Mouse (Mus musculus): ENCODE measurements around the gene Twnk. TPM values are rescaled to one million over a fixed set of nuclear protein-coding genes. Genes with fewer than 3 reads are reported as not detected.

Gene Twnk
- polyA plus RNA-seq, 1 experiment from 2014 or later: 7.5 TPM

- DNase-seq (ENCODE audit: low spot score) (no peak), ATAC-seq (no peak)
- no peaks in the 10 kb centered on the region for H3K4me1 ChIP-seq (ENCODE audit: insufficient read depth, low read depth, low read length)
- H3K4me3 ChIP-seq (ENCODE audit: low read depth, low read length): no peak overlapping the region
- H3K9ac ChIP-seq (replicated peaks; ENCODE audit: low read depth): no peak overlapping the region
- no peaks in the 10 kb centered on the region for H3K27me3 ChIP-seq (replicated peaks; ENCODE audit: insufficient read depth, low read length)
- TF ChIP-seq CTCF (IDR thresholded peaks at IDR 0.05) (no peak), EP300 (IDR thresholded peaks at IDR 0.05) (no peak)
- no peaks in the 10 kb centered on the region for H3K9me3 ChIP-seq (ENCODE audit: low read length)
- WGBS: 76% methylated on average over 11 of the region's 11 CpGs
- no peak overlapping the region for H3K27ac ChIP-seq (ENCODE audit: low read length)
- H3K4me2 ChIP-seq (replicated peaks; ENCODE audit: low read depth, low read length): no peak overlapping the region
- no peaks in the 10 kb centered on the region for H3K36me3 ChIP-seq (ENCODE audit: insufficient read depth, low read length)
Observed at GRCm38 (mm10) chr19:44997786-44998185, 7.7 kb upstream of the Twnk start.

DNA sequence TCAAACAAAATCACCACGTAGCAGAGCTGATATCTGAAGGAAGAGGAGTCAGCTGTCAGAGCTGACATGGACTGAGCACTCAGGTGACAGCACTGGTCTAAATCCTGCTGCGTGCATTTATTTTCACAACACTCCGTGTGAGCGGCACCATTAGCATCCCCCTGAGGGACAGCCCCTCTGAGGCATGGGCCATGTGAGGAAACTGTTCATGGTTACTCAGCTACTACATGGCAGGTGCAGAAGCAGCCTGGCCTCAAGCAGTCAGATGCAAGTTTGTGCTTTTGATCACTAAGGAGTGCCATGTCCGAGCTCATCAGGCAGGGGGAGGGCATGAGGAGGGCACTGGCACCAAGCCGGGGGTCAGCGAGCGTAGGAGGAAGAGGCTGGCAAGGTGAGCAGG is 5.8 kb upstream of the Twnk start:
- Histone ChIP-seq H3K4me2 (replicated peaks; ENCODE audit: low read depth, low read length) (no peak overlapping the region), H3K27me3 (replicated peaks; ENCODE audit: insufficient read depth, low read length) (no peaks in the 10 kb centered on the region), H3K4me3 (ENCODE audit: low read depth, low read length) (no peak overlapping the region), H3K36me3 (ENCODE audit: insufficient read depth, low read length) (no peaks in the 10 kb centered on the region), H3K4me1 (ENCODE audit: insufficient read depth, low read depth, low read length) (no peaks in the 10 kb centered on the region), H3K9ac (replicated peaks; ENCODE audit: low read depth) (no peak overlapping the region), H3K9me3 (ENCODE audit: low read length) (no peaks in the 10 kb centered on the region), H3K27ac (ENCODE audit: low read length) (no peak overlapping the region)
- ATAC-seq (no peak), DNase-seq (ENCODE audit: low spot score) (no peak)
- WGBS: 78% methylated on average over 8 of the region's 8 CpGs
- TF ChIP-seq CTCF (IDR thresholded peaks at IDR 0.05) (no peak), EP300 (IDR thresholded peaks at IDR 0.05) (no peak)

GRCm38 (mm10) chr19:45002301-45002700 is 3.2 kb upstream of the Twnk start:
- Histone ChIP-seq H3K27ac (ENCODE audit: low read length) (no peak overlapping the region), H3K4me1 (ENCODE audit: insufficient read depth, low read depth, low read length) (peaks cover 11% of the 10 kb centered on the region), H3K4me2 (replicated peaks; ENCODE audit: low read depth, low read length) (no peak overlapping the region), H3K9ac (replicated peaks; ENCODE audit: low read depth) (no peak overlapping the region), H3K36me3 (ENCODE audit: insufficient read depth, low read length) (no peaks in the 10 kb centered on the region), H3K4me3 (ENCODE audit: low read depth, low read length) (no peak overlapping the region), H3K9me3 (ENCODE audit: low read length) (no peaks in the 10 kb centered on the region), H3K27me3 (replicated peaks; ENCODE audit: insufficient read depth, low read length) (no peaks in the 10 kb centered on the region)
- 67% methylated on average over 3 of the region's 3 CpGs for WGBS
- TF ChIP-seq CTCF (IDR thresholded peaks at IDR 0.05) (peak; percentile 46), EP300 (IDR thresholded peaks at IDR 0.05) (no peak)
- DNase-seq (ENCODE audit: low spot score) (no peak), ATAC-seq (no peak)

DNA sequence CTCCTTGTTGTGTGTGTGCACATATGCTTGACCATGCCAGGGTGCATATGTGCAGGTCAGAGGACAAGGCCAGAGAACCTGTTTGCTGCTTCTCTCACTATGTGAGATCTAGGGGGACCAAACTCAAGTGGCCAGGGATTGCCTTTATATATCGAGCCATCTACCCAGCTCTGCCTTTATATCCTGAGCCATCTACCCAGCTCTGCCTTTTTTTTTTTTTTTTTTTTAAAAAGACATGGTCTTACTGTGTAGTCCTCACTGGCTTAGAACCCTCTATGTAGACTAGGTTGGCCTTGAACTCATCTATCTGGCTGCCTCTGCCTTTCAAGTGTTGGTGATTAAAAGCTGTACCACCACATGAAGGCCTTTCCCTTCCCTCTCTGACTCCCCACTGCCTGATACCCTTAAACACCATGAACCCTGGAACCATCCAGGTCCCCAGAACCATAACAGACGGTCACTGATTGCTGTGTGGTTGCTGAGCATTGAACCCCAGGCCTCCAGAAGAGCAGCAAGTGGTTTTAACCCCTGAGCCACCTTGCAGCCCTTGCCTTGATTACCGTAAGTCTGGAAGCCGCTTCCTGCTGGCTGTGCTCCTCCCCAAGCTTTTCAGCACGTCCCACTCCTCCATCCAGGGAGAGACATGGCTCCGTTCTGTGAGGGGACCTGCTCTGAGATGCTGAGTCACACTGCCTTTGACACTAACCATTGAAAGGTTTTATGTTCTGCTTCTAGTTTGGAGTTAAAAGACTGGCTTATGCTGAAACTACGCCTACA is 1.5 kb upstream of the Twnk start:
- WGBS: 89% methylated on average over 7 of the region's 7 CpGs
- no peak overlapping the region for H3K4me3 ChIP-seq (ENCODE audit: low read depth, low read length)
- no peak overlapping the region for H3K4me2 ChIP-seq (replicated peaks; ENCODE audit: low read depth, low read length)

DNA sequence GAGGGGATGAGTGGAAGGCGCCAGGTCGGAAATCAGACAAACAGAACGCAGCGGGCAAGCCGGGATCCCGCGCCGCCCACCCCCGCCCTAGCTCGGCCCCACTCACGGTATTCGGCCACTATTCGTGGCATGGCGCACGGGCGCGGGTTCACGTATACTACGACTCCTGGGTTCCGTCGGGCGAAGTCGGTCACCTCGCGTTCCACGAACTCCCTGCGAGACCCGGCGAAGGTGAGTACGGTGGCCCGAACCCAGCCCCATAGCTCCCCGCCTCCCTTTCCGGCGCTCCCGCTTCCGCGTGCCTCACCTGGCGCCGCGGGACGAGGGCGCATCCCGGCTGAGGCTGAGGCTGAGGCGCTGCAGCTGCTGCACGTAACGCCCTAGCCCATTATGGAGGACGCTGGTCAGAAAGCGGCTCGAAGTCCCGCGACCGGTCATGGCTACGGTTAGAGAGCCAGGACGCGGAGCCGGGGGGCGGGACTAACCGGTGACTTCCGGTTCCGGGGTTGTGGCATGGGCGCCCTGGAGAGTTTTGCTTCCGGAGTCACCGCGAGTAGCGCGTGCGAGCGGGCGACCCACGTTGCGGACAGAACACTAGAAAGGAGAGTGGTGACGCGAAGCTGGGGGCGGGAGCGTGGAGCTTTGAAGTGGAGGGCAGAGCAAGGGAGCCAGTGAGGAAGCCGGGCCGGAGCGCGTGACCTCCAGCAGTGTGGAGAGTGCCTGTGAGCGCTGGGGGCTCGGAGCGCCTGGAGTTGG is 672 bp downstream of the Twnk start, which contains the start of gene Mrpl43:
Mrpl43 (minus strand) TSS at position 486 of the 756 bp plus-strand sequence.
- no peaks in the 10 kb centered on the region; the same call in 1 of the 2 replicates for H3K36me3 ChIP-seq (ENCODE audit: insufficient read depth, low read length)
- peak within 1 kb of the TSS; percentile 82 for H3K9ac ChIP-seq (replicated peaks; ENCODE audit: low read depth)
- peaks cover 14% of the 10 kb centered on the region for H3K4me1 ChIP-seq (ENCODE audit: insufficient read depth, low read depth, low read length)
- under 1% methylated on average over 79 of the region's 82 CpGs for WGBS
- H3K4me3 ChIP-seq (ENCODE audit: low read depth, low read length): peak within 1 kb of the TSS; percentile 96
- peak within 1 kb of the TSS; percentile 85 for H3K27ac ChIP-seq (ENCODE audit: low read length)
- peak; percentile 98 for ATAC-seq
- peak; percentile 98 for DNase-seq (ENCODE audit: low spot score)
- H3K9me3 ChIP-seq (ENCODE audit: low read length): no peaks in the 10 kb centered on the region
- H3K27me3 ChIP-seq (replicated peaks; ENCODE audit: insufficient read depth, low read length): no peaks in the 10 kb centered on the region
- TF ChIP-seq CTCF (IDR thresholded peaks at IDR 0.05) (no peak), EP300 (IDR thresholded peaks at IDR 0.05) (no peak)
- peak within 1 kb of the TSS; percentile 90 for H3K4me2 ChIP-seq (replicated peaks; ENCODE audit: low read depth, low read length)

More for the DNA sequence above, 1.5 kb upstream of the Twnk start:
- Histone ChIP-seq H3K27me3 (replicated peaks; ENCODE audit: insufficient read depth, low read length) (no peaks in the 10 kb centered on the region), H3K9ac (replicated peaks; ENCODE audit: low read depth) (no peak overlapping the region), H3K4me1 (ENCODE audit: insufficient read depth, low read depth, low read length) (peaks cover 14% of the 10 kb centered on the region), H3K27ac (ENCODE audit: low read length) (no peak overlapping the region), H3K9me3 (ENCODE audit: low read length) (no peaks in the 10 kb centered on the region), H3K36me3 (ENCODE audit: insufficient read depth, low read length) (no peaks in the 10 kb centered on the region)
- TF ChIP-seq EP300 (IDR thresholded peaks at IDR 0.05) (no peak), CTCF (IDR thresholded peaks at IDR 0.05) (no peak)
- DNase-seq (ENCODE audit: low spot score) (no peak), ATAC-seq (no peak)

DNA sequence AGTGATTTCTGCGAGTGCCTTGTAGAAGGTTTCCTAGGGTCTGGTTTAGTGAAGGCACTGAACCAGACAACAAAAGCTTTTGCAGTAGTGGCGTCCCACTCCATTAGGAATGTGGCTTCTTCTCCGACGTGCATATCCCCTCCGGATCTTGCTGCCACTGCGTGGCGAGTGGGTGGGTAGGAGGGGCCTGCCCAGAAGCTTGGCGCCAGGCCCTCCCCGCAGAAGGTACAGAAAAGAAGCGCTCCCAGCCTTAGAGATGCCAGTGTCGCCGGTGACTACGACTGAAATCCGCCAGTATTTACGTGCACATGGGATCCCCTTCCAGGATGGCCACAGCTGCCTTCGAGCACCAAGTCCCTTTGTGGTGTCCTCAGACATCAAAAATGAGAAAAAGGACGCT is 1.6 kb downstream of the Twnk start:
- DNase-seq (ENCODE audit: low spot score) (no peak), ATAC-seq (no peak)
- no peaks in the 10 kb centered on the region; the same call in 1 of the 2 replicates for H3K36me3 ChIP-seq (ENCODE audit: insufficient read depth, low read length)
- TF ChIP-seq CTCF (IDR thresholded peaks at IDR 0.05) (no peak), EP300 (IDR thresholded peaks at IDR 0.05) (no peak)
- H3K9ac ChIP-seq (replicated peaks; ENCODE audit: low read depth): peak overlapping the region; percentile 36
- H3K9me3 ChIP-seq (ENCODE audit: low read length): no peaks in the 10 kb centered on the region
- WGBS: 25% methylated on average over 17 of the region's 17 CpGs
- H3K4me3 ChIP-seq (ENCODE audit: low read depth, low read length): peak overlapping the region; percentile 96
- H3K4me1 ChIP-seq (ENCODE audit: insufficient read depth, low read depth, low read length): peaks cover 14% of the 10 kb centered on the region
- no peaks in the 10 kb centered on the region for H3K27me3 ChIP-seq (replicated peaks; ENCODE audit: insufficient read depth, low read length)
- H3K27ac ChIP-seq (ENCODE audit: low read length): peak overlapping the region; percentile 85
- H3K4me2 ChIP-seq (replicated peaks; ENCODE audit: low read depth, low read length): peak overlapping the region; percentile 90

All from lung, postnatal 0 days (tissue).